Mouse (Mus musculus): ENCODE data around the gene Cog2. TPM values are rescaled to one million over a fixed set of nuclear protein-coding genes. Genes with fewer than 3 reads are reported as not detected.
A peak's percentile ranks its signal among the peaks of the same experiment; 100 is the strongest.

Gene Cog2
- polyA plus RNA-seq, 1 experiment from 2014 or later, result 36.1 TPM

DNA sequence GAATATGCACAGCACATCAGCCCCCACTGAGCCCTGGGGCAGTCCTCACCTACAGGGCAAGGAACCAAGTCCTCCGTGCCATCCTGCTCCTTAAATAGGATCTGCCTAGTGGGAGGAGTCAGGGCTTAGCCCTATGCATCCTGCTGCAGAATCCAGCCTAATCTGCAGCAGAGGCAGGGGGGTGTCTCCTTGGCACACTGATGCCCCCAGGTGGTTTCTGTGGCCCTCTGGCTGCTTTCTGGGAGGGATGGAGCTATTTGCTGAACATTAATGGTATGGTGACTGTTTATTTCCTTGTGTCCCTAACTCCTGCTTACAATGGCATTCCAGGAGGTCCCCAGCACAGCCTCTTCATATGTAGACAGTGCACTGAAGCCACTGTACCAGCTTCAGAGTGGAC lies 27.6 kb downstream of the Cog2 start:
- WGBS, result 90% methylated on average over 1 of the region's 1 CpGs
- no peaks in the 10 kb centered on the region for H3K4me1 ChIP-seq
- no peak overlapping the region for H3K4me3 ChIP-seq
- no peaks in the 10 kb centered on the region for H3K27me3 ChIP-seq
- no peak overlapping the region for H3K9ac ChIP-seq
- H3K36me3 ChIP-seq (ENCODE audit: poor library complexity, severe bottlenecking), result peaks cover 95% of the 10 kb centered on the region
- no peak overlapping the region for H3K4me2 ChIP-seq
- no peaks in the 10 kb centered on the region for H3K9me3 ChIP-seq (replicated peaks)
- H3K27ac ChIP-seq, result no peak overlapping the region
- no peak for ATAC-seq

DNA sequence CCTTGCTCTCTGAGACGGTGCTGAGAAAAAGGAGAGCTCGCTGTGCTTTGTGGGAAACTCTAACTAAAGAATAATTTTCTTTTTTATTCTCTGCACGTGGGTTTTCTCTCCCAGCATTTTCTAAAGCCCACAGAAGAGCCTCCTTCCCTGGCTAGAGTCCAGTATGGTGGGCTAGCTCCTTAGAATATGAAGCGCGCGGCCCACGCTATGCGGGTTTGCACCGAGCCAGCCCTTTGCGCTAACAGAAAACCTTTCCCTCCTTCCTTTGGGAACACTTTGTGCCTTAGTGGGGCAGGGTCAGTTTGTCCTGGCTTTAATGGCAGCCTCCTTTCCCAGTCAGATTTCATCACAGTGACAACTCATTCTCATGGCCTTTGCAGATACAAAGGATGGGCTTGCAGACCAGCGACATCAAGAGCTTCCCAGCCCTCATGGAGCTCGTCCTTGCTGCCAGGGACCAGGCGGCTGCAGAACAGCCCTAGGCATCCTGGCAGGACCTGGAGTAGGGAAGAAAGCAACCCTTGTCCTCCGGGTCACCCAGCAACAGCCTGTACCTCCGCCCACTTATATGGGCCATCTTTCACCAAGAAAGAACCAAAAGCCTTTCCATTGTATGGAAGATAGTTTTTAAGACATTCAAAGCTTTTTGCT lies 30.6 kb downstream of the Cog2 start:
- Histone ChIP-seq H3K27me3 (no peaks in the 10 kb centered on the region), H3K9ac (no peak overlapping the region), H3K4me1 (no peaks in the 10 kb centered on the region), H3K27ac (no peak overlapping the region), H3K4me2 (no peak overlapping the region), H3K9me3 (replicated peaks) (no peaks in the 10 kb centered on the region), H3K4me3 (no peak overlapping the region), H3K36me3 (ENCODE audit: poor library complexity, severe bottlenecking) (peaks cover 66% of the 10 kb centered on the region)
- no peak for ATAC-seq
- WGBS, result 95% methylated on average over 15 of the region's 15 CpGs

DNA sequence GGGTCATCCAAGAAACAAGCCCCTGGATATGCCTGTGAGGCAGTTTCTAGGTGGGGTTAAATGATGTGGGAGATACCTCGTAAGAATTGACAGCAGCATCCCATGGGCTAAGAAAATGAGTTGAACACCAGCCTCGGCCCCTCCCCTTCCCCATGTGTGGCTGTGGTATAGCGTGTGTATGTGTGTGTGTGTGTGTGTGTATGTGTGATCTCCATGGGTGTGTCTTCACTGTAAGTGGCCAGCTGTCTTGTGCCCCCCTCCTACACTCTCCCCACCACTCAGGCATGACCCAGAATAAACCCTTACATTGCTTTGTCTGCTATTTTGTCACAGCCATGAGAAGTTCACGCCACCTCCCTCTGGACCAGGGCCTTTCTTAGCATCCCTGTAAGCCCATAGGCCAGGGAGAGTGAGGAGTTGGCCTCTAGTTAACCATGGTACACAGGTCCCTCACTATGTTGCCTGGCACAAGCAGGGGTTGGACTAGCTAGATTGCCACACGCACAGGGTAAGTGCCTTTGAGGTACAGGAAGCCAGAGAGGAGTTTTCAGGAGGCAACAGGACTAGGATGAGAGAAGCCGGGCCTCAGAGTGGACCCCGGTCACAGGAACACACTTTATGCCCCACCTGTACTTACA lies 34.7 kb downstream of the Cog2 start:
- Histone ChIP-seq H3K4me3 (no peak overlapping the region), H3K36me3 (ENCODE audit: poor library complexity, severe bottlenecking) (peaks cover 27% of the 10 kb centered on the region), H3K4me1 (peaks cover 5% of the 10 kb centered on the region; the same call in 1 of the 2 replicates), H3K9ac (no peak overlapping the region), H3K4me2 (no peak overlapping the region), H3K27me3 (no peaks in the 10 kb centered on the region), H3K9me3 (replicated peaks) (no peaks in the 10 kb centered on the region), H3K27ac (no peak overlapping the region)
- WGBS, result 87% methylated on average over 6 of the region's 7 CpGs
- ATAC-seq, result no peak

DNA sequence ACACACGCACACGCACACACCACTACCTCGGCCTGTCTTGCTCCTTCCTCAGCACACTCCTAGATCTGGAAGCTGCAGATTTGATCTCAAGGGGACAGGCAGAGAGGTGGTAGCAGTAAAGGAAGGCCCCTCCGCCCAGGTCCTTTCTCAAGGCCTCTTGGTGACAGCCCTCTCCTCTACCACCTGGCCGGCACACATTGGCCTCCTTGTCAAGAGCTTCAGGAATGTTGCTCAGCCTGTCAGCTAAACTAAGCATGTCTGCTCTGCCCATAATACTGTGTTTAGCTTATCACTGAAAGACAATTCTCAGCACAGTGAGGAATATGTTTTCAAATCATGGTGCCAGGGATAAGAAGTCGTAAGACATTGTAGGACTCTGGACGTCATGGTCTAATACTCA lies 35.6 kb downstream of the Cog2 start:
- WGBS, result 89% methylated on average over 7 of the region's 7 CpGs
- no peak for ATAC-seq
- Histone ChIP-seq H3K27ac (peak overlapping the region; percentile 40; the same call in 1 of the 2 replicates), H3K27me3 (no peaks in the 10 kb centered on the region), H3K4me3 (no peak overlapping the region), H3K9me3 (replicated peaks) (no peaks in the 10 kb centered on the region), H3K36me3 (ENCODE audit: poor library complexity, severe bottlenecking) (peaks cover 18% of the 10 kb centered on the region), H3K9ac (no peak overlapping the region), H3K4me1 (peaks cover 5% of the 10 kb centered on the region; the same call in 1 of the 2 replicates), H3K4me2 (no peak overlapping the region)

DNA sequence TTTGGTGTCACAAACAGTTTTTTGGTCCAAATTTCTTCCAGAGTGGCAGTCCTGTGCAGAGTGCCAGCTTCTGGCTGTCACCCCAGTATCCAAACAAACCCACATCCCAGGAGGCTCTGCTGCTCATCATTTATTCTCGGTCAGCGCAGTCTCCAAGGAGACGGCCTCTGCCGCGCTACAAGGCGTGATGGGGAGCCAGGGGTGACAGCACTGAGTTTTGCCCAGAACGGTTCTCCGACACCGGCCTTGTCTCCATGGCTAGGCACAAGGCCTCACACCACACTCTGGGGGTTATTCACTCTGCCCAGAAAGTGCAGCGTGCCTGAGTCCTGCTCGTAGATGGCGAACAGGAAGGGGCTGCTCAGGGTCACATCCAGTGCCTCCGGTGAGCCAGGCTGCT lies 36.1 kb downstream of the Cog2 start:
- 69% methylated on average over 13 of the region's 13 CpGs for WGBS
- no peak for ATAC-seq
- Histone ChIP-seq H3K4me1 (peaks cover 5% of the 10 kb centered on the region; the same call in 1 of the 2 replicates), H3K27me3 (no peaks in the 10 kb centered on the region), H3K4me2 (no peak overlapping the region), H3K9me3 (replicated peaks) (no peaks in the 10 kb centered on the region), H3K36me3 (ENCODE audit: poor library complexity, severe bottlenecking) (peaks cover 13% of the 10 kb centered on the region), H3K9ac (no peak overlapping the region), H3K27ac (peak overlapping the region; percentile 17; the same call in 1 of the 2 replicates), H3K4me3 (no peak overlapping the region)

DNA sequence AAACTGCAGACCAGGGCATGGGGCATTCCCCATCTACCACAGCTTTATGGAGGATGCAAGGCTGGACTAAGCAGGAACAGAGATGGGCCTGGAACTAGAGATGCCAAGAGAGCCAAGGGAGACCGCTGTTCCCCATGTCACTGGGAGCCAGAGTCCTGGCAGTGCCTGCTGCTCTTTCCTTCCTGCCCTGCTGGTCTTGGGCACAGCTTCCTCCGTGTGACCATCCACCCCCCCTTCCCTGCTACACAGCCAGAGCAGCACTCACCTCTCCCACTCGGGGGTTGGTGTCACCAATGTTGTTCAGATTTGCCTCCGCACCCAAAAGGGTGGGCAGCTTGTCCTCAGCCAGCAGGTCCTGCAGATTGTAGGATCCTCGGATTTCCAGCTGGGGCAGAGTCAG lies 36.9 kb downstream of the Cog2 start:
- 62% methylated on average over 5 of the region's 5 CpGs for WGBS
- Histone ChIP-seq H3K36me3 (ENCODE audit: poor library complexity, severe bottlenecking) (peaks cover 5% of the 10 kb centered on the region), H3K27ac (no peak overlapping the region), H3K9me3 (replicated peaks) (no peaks in the 10 kb centered on the region), H3K27me3 (no peaks in the 10 kb centered on the region), H3K4me1 (peaks cover 5% of the 10 kb centered on the region; the same call in 1 of the 2 replicates), H3K4me3 (no peak overlapping the region), H3K4me2 (no peak overlapping the region), H3K9ac (no peak overlapping the region)
- ATAC-seq, result no peak

DNA sequence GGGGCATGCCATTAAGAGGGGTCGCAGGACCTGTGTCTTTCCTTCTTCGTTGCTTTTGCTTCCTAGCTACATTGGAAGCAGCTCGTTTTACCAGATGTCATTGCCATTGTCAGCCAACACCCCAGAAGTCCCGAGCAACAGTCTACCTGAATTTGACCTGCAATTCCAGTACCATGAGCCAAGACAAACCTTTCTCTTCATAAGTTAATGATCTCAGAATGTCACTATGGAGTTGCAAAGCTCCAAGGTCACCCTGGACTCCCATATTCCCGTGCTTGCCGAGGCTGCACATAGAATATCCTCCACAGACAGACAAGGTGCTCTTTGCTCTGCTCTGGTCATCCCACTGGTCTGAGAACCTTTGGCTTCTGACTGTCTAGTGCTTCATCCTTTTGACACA lies 46.6 kb downstream of the Cog2 start:
- WGBS, result 82% methylated on average over 6 of the region's 6 CpGs

DNA sequence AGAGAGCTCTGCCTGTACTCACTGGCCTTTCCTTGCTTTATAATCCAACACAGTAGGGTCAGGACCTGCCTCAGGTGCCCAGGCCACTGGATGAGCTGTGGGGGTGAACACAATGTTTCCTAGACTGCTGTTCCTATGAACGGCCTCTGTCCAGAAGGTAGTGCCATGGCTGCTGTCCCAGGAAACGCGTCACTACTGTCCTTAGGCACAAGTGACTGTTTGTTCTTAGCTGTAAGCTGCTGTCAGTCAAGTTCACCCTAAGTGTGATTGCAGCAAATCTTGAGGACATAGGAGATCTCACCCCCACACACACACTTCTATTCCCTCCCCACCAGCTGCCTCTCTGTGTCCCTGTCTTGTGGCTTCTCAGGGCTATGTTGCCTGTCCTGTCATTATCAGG lies 47.0 kb downstream of the Cog2 start:
- Histone ChIP-seq H3K36me3 (ENCODE audit: poor library complexity, severe bottlenecking) (no peaks in the 10 kb centered on the region), H3K4me1 (no peaks in the 10 kb centered on the region), H3K27ac (no peak overlapping the region), H3K27me3 (no peaks in the 10 kb centered on the region), H3K4me3 (no peak overlapping the region), H3K4me2 (no peak overlapping the region), H3K9ac (no peak overlapping the region), H3K9me3 (replicated peaks) (no peaks in the 10 kb centered on the region)
- WGBS, result 89% methylated on average over 3 of the region's 3 CpGs
- ATAC-seq, result no peak

More for the DNA sequence above, 46.6 kb downstream of the Cog2 start:
- Histone ChIP-seq H3K4me2 (no peak overlapping the region), H3K27me3 (no peaks in the 10 kb centered on the region), H3K9ac (no peak overlapping the region), H3K36me3 (ENCODE audit: poor library complexity, severe bottlenecking) (no peaks in the 10 kb centered on the region), H3K4me1 (no peaks in the 10 kb centered on the region), H3K9me3 (replicated peaks) (no peaks in the 10 kb centered on the region), H3K4me3 (no peak overlapping the region), H3K27ac (no peak overlapping the region)
- no peak for ATAC-seq

DNA sequence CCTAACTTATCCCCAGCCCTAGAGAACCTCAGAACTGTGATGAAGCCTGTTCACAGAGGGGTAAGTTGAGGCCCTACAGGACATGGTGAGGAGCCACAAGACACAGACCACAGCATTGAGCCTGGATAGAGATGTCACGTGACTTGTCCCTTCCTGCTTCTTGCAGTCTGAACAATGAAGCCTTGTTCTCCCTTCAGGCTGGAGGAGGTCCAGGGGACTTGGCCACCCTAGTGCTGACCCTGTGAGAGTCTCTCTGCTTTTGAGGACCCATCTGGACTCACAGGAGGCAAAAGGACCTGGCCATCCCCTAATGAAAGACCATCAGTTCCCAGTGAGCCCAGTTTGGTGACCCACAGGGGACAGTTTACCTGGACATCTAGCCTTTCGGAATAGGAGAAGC lies 48.5 kb downstream of the Cog2 start:
- H3K4me2 ChIP-seq, result no peak overlapping the region
- ATAC-seq, result no peak
- WGBS, result 73% methylated on average over 2 of the region's 2 CpGs

DNA sequence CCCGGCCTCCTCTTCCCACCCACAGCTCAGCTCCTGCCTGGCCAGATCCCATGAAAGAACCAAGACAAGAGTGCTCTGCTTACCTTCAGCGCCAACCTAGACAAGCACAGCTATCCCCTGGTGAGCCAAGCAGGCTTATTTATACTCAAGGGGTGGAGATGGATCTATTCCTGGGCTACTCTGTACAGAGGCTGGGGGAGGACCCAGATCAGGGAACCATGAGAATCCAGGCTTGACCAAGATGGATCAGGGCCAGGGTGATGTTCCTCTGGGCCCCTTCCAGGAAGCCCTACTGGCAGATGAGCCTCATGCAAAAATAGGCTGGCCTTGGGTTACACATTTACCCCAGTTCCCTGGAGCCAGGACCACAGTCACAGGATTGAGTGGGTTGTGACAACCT lies 49.0 kb downstream of the Cog2 start, which contains the start of gene Agt:
TSS of gene Agt (minus strand) at position 114 of the 400 bp plus-strand sequence.
- 92% methylated on average over 2 of the region's 2 CpGs for WGBS
- no peak for ATAC-seq
- no peaks in the 10 kb centered on the region for H3K9me3 ChIP-seq (replicated peaks)
- H3K4me1 ChIP-seq, result no peaks in the 10 kb centered on the region
- H3K36me3 ChIP-seq (ENCODE audit: poor library complexity, severe bottlenecking), result no peaks in the 10 kb centered on the region
- H3K4me2 ChIP-seq, result no peak within 1 kb of the TSS
- H3K4me3 ChIP-seq, result no peak within 1 kb of the TSS
- no peak within 1 kb of the TSS for H3K9ac ChIP-seq
- no peaks in the 10 kb centered on the region for H3K27me3 ChIP-seq
- H3K27ac ChIP-seq, result no peak within 1 kb of the TSS

More for the DNA sequence above, 48.5 kb downstream of the Cog2 start:
- Histone ChIP-seq H3K27ac (no peak overlapping the region), H3K9ac (no peak overlapping the region), H3K4me1 (no peaks in the 10 kb centered on the region), H3K4me3 (no peak overlapping the region), H3K27me3 (no peaks in the 10 kb centered on the region), H3K9me3 (replicated peaks) (no peaks in the 10 kb centered on the region), H3K36me3 (ENCODE audit: poor library complexity, severe bottlenecking) (no peaks in the 10 kb centered on the region)

DNA sequence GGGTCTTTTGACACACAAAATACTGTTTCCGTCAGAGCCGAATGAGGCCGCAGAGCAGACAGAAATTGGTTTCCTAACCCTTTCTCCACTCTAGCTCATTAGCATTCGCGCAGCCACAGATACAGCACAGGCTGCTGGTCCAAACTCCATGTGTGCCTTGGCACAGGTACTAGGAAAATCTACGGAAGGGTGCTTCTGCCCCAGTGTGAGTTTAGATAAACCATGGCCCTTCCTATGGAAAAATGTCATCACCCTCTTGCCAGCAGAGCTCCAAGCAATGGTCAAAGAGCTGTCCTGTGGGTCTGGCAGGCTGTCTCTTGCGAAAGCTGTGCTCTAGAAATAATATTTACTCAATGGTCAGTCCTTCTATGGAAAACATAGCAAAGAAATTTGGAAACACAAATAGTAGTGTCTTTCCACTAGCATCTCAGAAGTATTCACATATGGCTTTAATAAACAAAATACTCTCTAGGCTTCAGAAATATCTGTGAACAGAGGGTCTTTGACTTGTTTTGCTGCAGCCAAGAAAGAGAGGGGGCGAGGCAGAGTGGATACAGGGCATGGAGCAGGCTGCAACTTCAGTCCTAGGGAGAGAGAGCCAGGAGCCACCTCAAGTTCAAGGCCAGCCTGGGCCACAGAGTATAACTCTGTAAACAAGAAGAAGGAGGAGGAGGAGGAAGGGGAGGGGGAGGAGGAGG lies 51.3 kb downstream of the Cog2 start:
- no peak overlapping the region for H3K4me3 ChIP-seq
- H3K9me3 ChIP-seq (replicated peaks), result no peaks in the 10 kb centered on the region
- 75% methylated on average over 8 of the region's 8 CpGs for WGBS
- H3K4me1 ChIP-seq, result no peaks in the 10 kb centered on the region
- no peaks in the 10 kb centered on the region for H3K36me3 ChIP-seq (ENCODE audit: poor library complexity, severe bottlenecking)
- no peak overlapping the region for H3K27ac ChIP-seq
- no peaks in the 10 kb centered on the region for H3K27me3 ChIP-seq
- H3K4me2 ChIP-seq, result no peak overlapping the region
- no peak for ATAC-seq
- no peak overlapping the region for H3K9ac ChIP-seq

DNA sequence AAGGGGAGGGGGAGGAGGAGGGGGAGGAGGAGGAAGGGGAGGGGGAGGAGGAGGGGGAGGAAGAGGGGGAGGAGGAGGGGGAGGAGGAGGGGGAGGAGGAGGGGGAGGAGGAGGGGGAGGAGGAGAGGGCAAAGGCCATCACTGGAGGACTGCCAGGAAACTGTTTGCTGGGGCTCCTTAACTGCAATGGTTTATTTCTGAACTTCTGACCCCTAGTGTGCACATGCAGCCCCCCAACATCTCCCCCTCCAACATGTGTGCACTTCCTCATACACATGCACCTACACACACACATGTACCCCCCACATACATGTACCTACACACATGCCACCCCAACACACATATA lies 51.8 kb downstream of the Cog2 start:
- Histone ChIP-seq H3K9me3 (replicated peaks) (no peaks in the 10 kb centered on the region), H3K27me3 (no peaks in the 10 kb centered on the region), H3K36me3 (ENCODE audit: poor library complexity, severe bottlenecking) (no peaks in the 10 kb centered on the region), H3K4me2 (no peak overlapping the region), H3K4me3 (no peak overlapping the region), H3K4me1 (no peaks in the 10 kb centered on the region), H3K27ac (no peak overlapping the region), H3K9ac (no peak overlapping the region)
- ATAC-seq, result no peak
